Mouse (Mus musculus) CH12.LX (cell line): ENCODE results near the gene Cfap54. TPM values are rescaled to one million over a fixed set of nuclear protein-coding genes. Genes with fewer than 3 reads are reported as not detected.

Experiments used
- DNase-seq: peaks from one replicate; pipeline ENCODE4 v3.0.0-alpha.2; 2013; ENCODE audit errors: extremely low read depth
- H3K27ac ChIP-seq: 2 replicates; pipeline ENCODE4 v1.5.1; 2012; ENCODE audit warnings: low read depth, mild to moderate bottlenecking, control low read depth, moderate library complexity; ENCODE audit not compliant: insufficient read depth
- H3K27me3 ChIP-seq: replicated peaks from 2 replicates; pipeline ENCODE3; 2012; ENCODE audit warnings: inconsistent platforms
- H3K36me3 ChIP-seq, 2 experiments: replicated peaks in 1 of 2; 2 replicates each; pipeline versions ENCODE3 to v1.6.1; 2012; ENCODE audit warnings: inconsistent platforms in 1 of 2, low read length in 1 of 2, mild to moderate bottlenecking in 1 of 2, mixed read lengths in 1 of 2, moderate library complexity in 1 of 2; ENCODE audit not compliant: control insufficient read depth in 1 of 2, insufficient read depth in 1 of 2
- H3K4me1 ChIP-seq, 2 experiments: 2 replicates each; pipeline ENCODE4 v1.6.1; 2012; ENCODE audit warnings: inconsistent platforms in 1 of 2, moderate library complexity in 1 of 2; ENCODE audit not compliant: insufficient read depth in 2 of 2, control insufficient read depth in 1 of 2
- H3K4me2 ChIP-seq: 2 replicates; pipeline ENCODE4 v1.6.1; 2012; ENCODE audit warnings: low read depth, mild to moderate bottlenecking, control low read depth; ENCODE audit not compliant: poor library complexity, insufficient read depth, severe bottlenecking
- H3K4me3 ChIP-seq, 3 experiments: fragments of 150-350 bp in 1 of 3; sonication (generic) in 1 of 3; replicated peaks in 1 of 3; 2 replicates each; pipeline versions ENCODE3 to v1.5.1; 2011 to 2012; ENCODE audit warnings: low read depth in 2 of 3, low read length in 2 of 3, mild to moderate bottlenecking in 2 of 3, moderate library complexity in 2 of 3, control low read depth in 1 of 3, improper control_type of control experiment in 1 of 3, inconsistent platforms in 1 of 3, mixed read lengths in 1 of 3; ENCODE audit not compliant: poor library complexity in 1 of 3
- H3K79me2 ChIP-seq: replicated peaks from 2 replicates; pipeline ENCODE4 v1.6.1; 2012; ENCODE audit warnings: mild to moderate bottlenecking, moderate library complexity; ENCODE audit not compliant: control insufficient read depth, poor library complexity, insufficient read depth, severe bottlenecking; ENCODE audit errors: extremely low read depth
- H3K9ac ChIP-seq: 2 replicates; pipeline ENCODE4 v1.6.1; 2012; ENCODE audit warnings: low read depth, mild to moderate bottlenecking, control low read depth, moderate library complexity; ENCODE audit not compliant: insufficient read depth
- H3K9me3 ChIP-seq: replicated peaks from 2 replicates; pipeline ENCODE3; 2012; ENCODE audit warnings: low read length, inconsistent platforms, mixed read lengths
- BHLHE40 ChIP-seq: IDR thresholded peaks from 2 replicates; pipeline ENCODE4 v1.6.1; 2011; ENCODE audit warnings: mild to moderate bottlenecking, low read depth, low read length, improper control_type of control experiment
- CHD1 ChIP-seq: IDR thresholded peaks from 2 replicates; pipeline ENCODE4 v1.6.1; 2012; ENCODE audit warnings: low read depth, low read length, improper control_type of control experiment, inconsistent platforms
- CHD2 ChIP-seq: IDR thresholded peaks from 2 replicates; pipeline ENCODE4 v1.6.1; 2011; ENCODE audit warnings: low read length, improper control_type of control experiment
- CTCF ChIP-seq, 2 experiments: IDR thresholded peaks in 1 of 2; conservative IDR thresholded peaks in 1 of 2; 2 replicates each; pipeline ENCODE4 v1.5.1; 2011 to 2012; ENCODE audit warnings: low read depth in 2 of 2, low read length in 2 of 2, improper control_type of control experiment in 1 of 2, inconsistent platforms in 1 of 2, mild to moderate bottlenecking in 1 of 2, moderate library complexity in 1 of 2
- ELF1 ChIP-seq: IDR thresholded peaks from 2 replicates; pipeline ENCODE4 v1.6.1; 2014; ENCODE audit warnings: low read depth, mild to moderate bottlenecking, inconsistent platforms, low read length, improper control_type of control experiment
- EP300 ChIP-seq: IDR thresholded peaks from 2 replicates; pipeline ENCODE4 v1.6.1; 2011; ENCODE audit warnings: low read length, improper control_type of control experiment
- ETS1 ChIP-seq: conservative IDR thresholded peaks from 2 replicates; pipeline ENCODE4 v1.6.1; 2012; ENCODE audit warnings: low read depth, mild to moderate bottlenecking, inconsistent platforms, low read length, improper control_type of control experiment, moderate library complexity
- GABPA ChIP-seq: IDR thresholded peaks from 2 replicates; pipeline ENCODE4 v1.6.1; 2012; ENCODE audit warnings: low read depth, low read length, improper control_type of control experiment, inconsistent platforms; ENCODE audit not compliant: insufficient replicate concordance
- IRF4 ChIP-seq: IDR thresholded peaks from 2 replicates; pipeline ENCODE4 v1.6.1; 2014; ENCODE audit warnings: low read depth, mild to moderate bottlenecking, inconsistent platforms, low read length, improper control_type of control experiment
- JUN ChIP-seq: IDR thresholded peaks from 2 replicates; pipeline ENCODE4 v1.6.1; 2011; ENCODE audit warnings: low read depth, mild to moderate bottlenecking, low read length, improper control_type of control experiment, moderate library complexity; ENCODE audit not compliant: insufficient read depth
- JUND ChIP-seq: conservative IDR thresholded peaks from 2 replicates; pipeline ENCODE4 v1.6.1; 2011; ENCODE audit warnings: low read depth, low read length, improper control_type of control experiment
- KAT2A ChIP-seq: IDR thresholded peaks from 2 replicates; pipeline ENCODE4 v1.6.1; 2012; ENCODE audit warnings: low read length, improper control_type of control experiment, inconsistent platforms; ENCODE audit not compliant: insufficient replicate concordance
- MAFK ChIP-seq: IDR thresholded peaks from 2 replicates; pipeline ENCODE4 v1.6.1; 2011; ENCODE audit warnings: low read length, improper control_type of control experiment; ENCODE audit not compliant: insufficient replicate concordance
- MAZ ChIP-seq: IDR thresholded peaks from 2 replicates; pipeline ENCODE4 v1.6.1; 2012; ENCODE audit warnings: low read depth, mild to moderate bottlenecking, inconsistent platforms, low read length, improper control_type of control experiment, moderate library complexity
- MEF2A ChIP-seq: IDR thresholded peaks from 2 replicates; pipeline ENCODE4 v1.6.1; 2014; ENCODE audit warnings: low read depth, mild to moderate bottlenecking, inconsistent platforms, low read length, improper control_type of control experiment, borderline replicate concordance
- MXI1 ChIP-seq: IDR thresholded peaks from 2 replicates; pipeline ENCODE4 v1.6.1; 2011; ENCODE audit warnings: mild to moderate bottlenecking, low read depth, low read length, improper control_type of control experiment
- MYC ChIP-seq: IDR thresholded peaks from 2 replicates; pipeline ENCODE4 v1.6.1; 2011; ENCODE audit warnings: low read depth, mild to moderate bottlenecking, improper control_type of control experiment, low read length
- NRF1 ChIP-seq: IDR thresholded peaks from 2 replicates; pipeline ENCODE4 v1.6.1; 2014; ENCODE audit warnings: low read depth, mild to moderate bottlenecking, inconsistent platforms, low read length, improper control_type of control experiment, moderate library complexity
- PAX5 ChIP-seq: IDR thresholded peaks from 2 replicates; pipeline ENCODE4 v1.6.1; 2012; ENCODE audit warnings: low read length, inconsistent platforms, mixed read lengths
- POLR2AphosphoS2 ChIP-seq: IDR thresholded peaks from 2 replicates; pipeline ENCODE4 v1.6.1; 2011; ENCODE audit warnings: low read depth, low read length, improper control_type of control experiment
- RAD21 ChIP-seq: IDR thresholded peaks from 2 replicates; pipeline ENCODE4 v1.6.1; 2011; ENCODE audit warnings: low read depth, mild to moderate bottlenecking, low read length, improper control_type of control experiment, moderate library complexity
- RCOR1 ChIP-seq: conservative IDR thresholded peaks from 2 replicates; pipeline ENCODE4 v1.6.1; 2012; ENCODE audit warnings: low read depth, mild to moderate bottlenecking, inconsistent platforms, low read length, improper control_type of control experiment
- SIN3A ChIP-seq: IDR thresholded peaks from 2 replicates; pipeline ENCODE4 v1.6.1; 2012; ENCODE audit warnings: low read length, improper control_type of control experiment, inconsistent platforms
- SMC3 ChIP-seq: IDR thresholded peaks from 2 replicates; pipeline ENCODE4 v1.6.1; 2011; ENCODE audit warnings: low read depth, low read length, improper control_type of control experiment
- TBP ChIP-seq: conservative IDR thresholded peaks from 2 replicates; pipeline ENCODE4 v1.6.1; 2011; ENCODE audit warnings: low read depth, low read length, improper control_type of control experiment
- TCF12 ChIP-seq: IDR thresholded peaks from 2 replicates; pipeline ENCODE4 v1.6.1; 2014; ENCODE audit warnings: low read depth, mild to moderate bottlenecking, inconsistent platforms, low read length, improper control_type of control experiment
- UBTF ChIP-seq: IDR thresholded peaks from 2 replicates; pipeline ENCODE4 v1.6.1; 2012; ENCODE audit warnings: low read depth, mild to moderate bottlenecking, inconsistent platforms, low read length, improper control_type of control experiment, moderate library complexity
- USF2 ChIP-seq: conservative IDR thresholded peaks from 2 replicates; pipeline ENCODE4 v1.6.1; 2011; ENCODE audit warnings: low read depth, low read length, improper control_type of control experiment
- ZC3H11A ChIP-seq: IDR thresholded peaks from 2 replicates; pipeline ENCODE4 v1.6.1; 2012; ENCODE audit warnings: low read depth, mild to moderate bottlenecking, inconsistent platforms, low read length, improper control_type of control experiment
- ZKSCAN1 ChIP-seq: IDR thresholded peaks from 2 replicates; pipeline ENCODE4 v1.6.1; 2012; ENCODE audit warnings: low read depth, inconsistent platforms, low read length, improper control_type of control experiment, borderline replicate concordance
- ZMIZ1 ChIP-seq: IDR thresholded peaks from 2 replicates; pipeline ENCODE4 v1.6.1; 2012; ENCODE audit warnings: low read depth, mild to moderate bottlenecking, inconsistent platforms, low read length, improper control_type of control experiment
- ZNF384 ChIP-seq: IDR thresholded peaks from 2 replicates; pipeline ENCODE4 v1.6.1; 2012; ENCODE audit warnings: low read depth, low read length, improper control_type of control experiment, inconsistent platforms
- dilution Hi-C: fragments of 300-500 bp; cut with MboI; formaldehyde crosslinking; loops from 2 replicates; pipeline ENCODE4 v1.14.3; 2020; ENCODE audit warnings: low sequenced_read_pairs; ENCODE audit not compliant: extremely low pct_unique_long_range_greater_than_20kb, extremely low pct_ligation_motif_present
- in situ Hi-C: fragments of 300-500 bp; cut with MboI; formaldehyde crosslinking; loops from 3 replicates; pipeline ENCODE4 v1.14.3; 2019; ENCODE audit warnings: low sequenced_read_pairs, low pct_ligation_motif_present, low pct_unique_long_range_greater_than_20kb, mixed read lengths
- polyA plus RNA-seq: library from polyadenylated mRNA; unstranded; fragments of >175 nt; gene quantifications from 2 replicates; pipeline ENCODE4 v1.2.1, GENCODE M21; 2012; ENCODE audit warnings: low read depth; ENCODE audit not compliant: insufficient read length
- total RNA-seq, 2 experiments: library from RNA; depleted of rRNA; stranded (reverse); fragments of 300-350 nt in 1 of 2; fragments of >200 nt in 1 of 2; gene quantifications; 2 replicates each; pipeline ENCODE4 v1.2.3; 2012 to 2014

The Cfap54 gene
- total and polyA plus RNA-seq, 3 experiments, result 0.38 to 1.3 (median 1.3) TPM

DNA sequence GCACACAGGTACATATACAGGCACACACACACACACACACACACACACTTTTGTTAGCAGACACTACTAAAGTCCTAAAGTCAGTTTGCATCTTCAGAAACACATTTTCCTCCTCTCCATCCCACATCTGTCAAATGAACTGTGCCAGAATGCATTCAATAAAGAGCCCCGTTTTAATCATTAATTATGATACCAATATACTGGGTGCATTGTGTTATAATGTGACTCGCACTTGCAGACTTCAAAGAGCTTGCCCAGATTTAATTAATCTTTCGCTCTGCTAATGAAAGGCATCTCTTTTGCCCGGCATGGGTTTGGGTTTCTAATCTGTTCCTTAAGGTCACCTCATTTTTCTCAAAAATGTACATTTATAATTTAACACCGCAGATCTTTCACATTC, 327.1 kb downstream of the Cfap54 start:
- in situ Hi-C loops, result no loop called here
- Histone ChIP-seq H3K4me3 (no peak overlapping the region), H3K27me3 (no peaks in the 10 kb centered on the region), H3K9me3 (peaks cover 6% of the 10 kb centered on the region), H3K4me2 (no peak overlapping the region), H3K4me1 (no peaks in the 10 kb centered on the region), H3K9ac (no peak overlapping the region), H3K79me2 (no peaks in the 10 kb centered on the region), H3K27ac (no peak overlapping the region), H3K36me3 (no peaks in the 10 kb centered on the region)
- dilution Hi-C loops, result no loop called here
- no peak for TF ChIP-seq JUN
- no peak for TF ChIP-seq MXI1
- TF ChIP-seq SIN3A, result no peak
- TF ChIP-seq RAD21, result no peak
- TF ChIP-seq RCOR1, result no peak
- no peak for TF ChIP-seq ETS1
- no peak for TF ChIP-seq TCF12
- TF ChIP-seq BHLHE40, result no peak
- TF ChIP-seq ZNF384, result no peak
- TF ChIP-seq UBTF, result no peak
- TF ChIP-seq MEF2A, result no peak
- no peak for TF ChIP-seq JUND
- TF ChIP-seq MAZ, result no peak
- TF ChIP-seq TBP, result no peak
- TF ChIP-seq MAFK, result no peak
- TF ChIP-seq PAX5, result no peak
- no peak for TF ChIP-seq CHD1
- no peak for TF ChIP-seq EP300
- no peak for TF ChIP-seq ZKSCAN1
- DNase-seq, result no peak

DNA sequence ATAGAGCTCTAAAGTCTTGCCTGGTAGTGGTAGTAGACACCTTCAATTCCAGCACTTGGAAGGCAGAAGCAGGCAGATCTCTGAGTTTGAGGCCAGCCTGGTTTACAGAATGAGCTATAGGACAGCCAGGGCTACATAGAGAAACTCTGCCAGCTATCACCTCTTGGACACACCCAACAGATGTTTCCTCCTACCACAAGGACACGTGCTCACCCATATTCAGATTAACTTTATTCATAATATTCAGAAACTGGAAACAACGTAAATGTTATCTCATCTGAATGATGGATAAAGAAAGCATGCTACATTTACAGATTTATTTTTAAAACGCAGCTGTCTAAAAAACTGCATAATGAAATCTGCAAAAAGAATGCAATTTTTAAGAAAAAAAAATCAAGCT, 351.1 kb downstream of the Cfap54 start:
- Histone ChIP-seq H3K27ac (no peak overlapping the region), H3K4me1 (no peaks in the 10 kb centered on the region), H3K36me3 (no peaks in the 10 kb centered on the region), H3K9me3 (peaks cover 1% of the 10 kb centered on the region), H3K27me3 (no peaks in the 10 kb centered on the region), H3K9ac (no peak overlapping the region), H3K4me3 (no peak overlapping the region), H3K4me2 (no peak overlapping the region), H3K79me2 (no peaks in the 10 kb centered on the region)
- no peak for DNase-seq
- TF ChIP-seq MAZ (no peak), NRF1 (no peak), ZMIZ1 (no peak), MXI1 (no peak), ZC3H11A (no peak), JUND (no peak), EP300 (no peak), ELF1 (no peak), KAT2A (no peak), MYC (no peak), PAX5 (no peak), SMC3 (no peak), TCF12 (no peak), CTCF (conservative IDR thresholded peaks at IDR 0.05 in 1 of 2, IDR thresholded peaks at IDR 0.05 in 1 of 2; ENCODE audit: low read depth in 2 of 2, low read length in 2 of 2) (no peak), GABPA (no peak), POLR2AphosphoS2 (no peak), IRF4 (no peak), USF2 (no peak), CHD2 (no peak)
- in situ Hi-C loops (no loop called here), dilution Hi-C loops (no loop called here)
